Mouse (Mus musculus): ENCODE results near the gene Cby1.
A peak's percentile ranks its signal among the peaks of the same experiment; 100 is the strongest.

- TF ChIP-seq CTCF (IDR thresholded peaks at IDR 0.05; ENCODE audit: extremely low read depth, insufficient read length, insufficient replicate concordance, low read depth, low read length), result peak; percentile 51; the same call in 1 of the 2 replicates
- TF ChIP-seq POLR2A (IDR thresholded peaks at IDR 0.05; ENCODE audit: low read depth, low read length), result no peak
Observed at GRCm38 (mm10) chr15:79661852-79662251, 2.9 kb downstream of the Cby1 start.
